Mouse (Mus musculus): ENCODE measurements around the gene Krtap4-7.

GRCm38 (mm10) chr11:99609126-99609525, 34.8 kb downstream of the Krtap4-7 start:
- no peak for TF ChIP-seq CTCF (IDR thresholded peaks at IDR 0.05; ENCODE audit: control insufficient read depth, insufficient read depth, insufficient read length)
- no peak for TF ChIP-seq USF1 (IDR thresholded peaks at IDR 0.05; ENCODE audit: low read depth)
- TF ChIP-seq MYOG (IDR thresholded peaks at IDR 0.05; ENCODE audit: control insufficient read depth, extremely low read depth, insufficient read length): no peak
- TF ChIP-seq MYOD1 (IDR thresholded peaks at IDR 0.05; ENCODE audit: control insufficient read depth, insufficient read length, low read depth): no peak
